Mouse (Mus musculus) thymus, adult 2 months (tissue): ENCODE data around the gene Epb42.

Source experiments
- CTCF ChIP-seq: fragments of 200-500 bp; IDR thresholded peaks from 2 replicates; pipeline ENCODE4 v1.5.1; 2012; ENCODE audit warnings: mild to moderate bottlenecking, control low read depth, low read length, moderate library complexity, borderline replicate concordance; ENCODE audit not compliant: control insufficient read depth, poor library complexity, insufficient read depth; ENCODE audit errors: extremely low read depth
- POLR2A ChIP-seq: fragments of 200-500 bp; IDR thresholded peaks from 2 replicates; pipeline ENCODE4 v1.6.1; 2012; ENCODE audit warnings: mild to moderate bottlenecking, low read length, control low read depth, moderate library complexity; ENCODE audit not compliant: control insufficient read depth, poor library complexity, insufficient read depth; ENCODE audit errors: extremely low read depth

- TF ChIP-seq CTCF = no peak
- TF ChIP-seq POLR2A = no peak
Observed at GRCm38 (mm10) chr2:121016226-121016625, 20.6 kb downstream of the Epb42 start.
